Mouse (Mus musculus) forebrain, postnatal 0 days (tissue): ENCODE measurements at regions not wholly inside any gene's neighbourhood (a gene's known extent, or its start where the extent isn't known, plus 50 kb on each side); places are given as distances from the start of the nearest gene placed in this dataset.

Experiments used
- ATAC-seq: fragments of 200-750 bp; cut with Nextera tagmentation; 2 replicates; pipeline ENCODE4 v1.8.0; 2017; ENCODE audit warnings: mild to moderate bottlenecking, moderate library complexity
- DNase-seq: peaks from one replicate; pipeline ENCODE4 v3.0.0-alpha.2; 2015
- H3K27ac ChIP-seq: fragments of 300-500 bp; sonication (generic); 2 replicates; pipeline ENCODE4 v1.5.1; 2014; ENCODE audit warnings: low read depth, mild to moderate bottlenecking, antibody characterized with exemption, low read length, moderate library complexity, mixed read lengths
- H3K27me3 ChIP-seq: fragments of 300-500 bp; sonication (generic); 2 replicates; pipeline ENCODE4 v1.6.1; 2014; ENCODE audit warnings: mild to moderate bottlenecking, low read length, mixed read lengths; ENCODE audit not compliant: insufficient read depth
- H3K36me3 ChIP-seq: fragments of 300-500 bp; sonication (generic); 2 replicates; pipeline ENCODE4 v1.6.1; 2014; ENCODE audit warnings: mild to moderate bottlenecking, moderate library complexity; ENCODE audit not compliant: insufficient read depth
- H3K4me1 ChIP-seq: fragments of 300-500 bp; sonication (generic); 2 replicates; pipeline ENCODE4 v1.6.1; 2014; ENCODE audit warnings: antibody characterized with exemption; ENCODE audit not compliant: insufficient read depth
- H3K4me2 ChIP-seq: fragments of 300-500 bp; sonication (generic); 2 replicates; pipeline ENCODE4 v1.6.1; 2014; ENCODE audit warnings: low read depth, mild to moderate bottlenecking, moderate library complexity
- H3K4me3 ChIP-seq: fragments of 300-500 bp; sonication (generic); 2 replicates; pipeline ENCODE4 v1.5.1; 2014; ENCODE audit warnings: low read depth, low read length, mixed read lengths
- H3K9ac ChIP-seq: fragments of 300-500 bp; sonication (generic); 2 replicates; pipeline ENCODE4 v1.6.1; 2014; ENCODE audit warnings: mild to moderate bottlenecking
- H3K9me3 ChIP-seq: fragments of 300-500 bp; sonication (generic); 2 replicates; pipeline ENCODE4 v1.6.1; 2016; ENCODE audit warnings: low read length
- CTCF ChIP-seq: sonication (generic); IDR thresholded peaks from 2 replicates; pipeline ENCODE4 v1.5.1; 2016; ENCODE audit warnings: antibody characterized with exemption, control low read depth, low read depth
- WGBS: fragments of 180-500 bp; shearing (Covaris S2); extraction: QIAGEN DNeasy Blood & Tissue Kit; methylation state at CpG from one replicate; pipeline ENCODE4 v1.1.7; 2014; 5-methylcytosine and 5-hydroxymethylcytosine counted together

GRCm38 (mm10) chr3:42205640-42206039 lies 463.2 kb downstream of the D3Ertd751e start:
- H3K9ac ChIP-seq = no peak overlapping the region
- DNase-seq (no peak), ATAC-seq (peak; percentile 32; the same call in 1 of the 2 replicates)
- H3K27me3 ChIP-seq = no peaks in the 10 kb centered on the region
- no peak overlapping the region for H3K4me2 ChIP-seq
- H3K4me3 ChIP-seq = no peak overlapping the region
- H3K27ac ChIP-seq = no peak overlapping the region
- H3K4me1 ChIP-seq = no peaks in the 10 kb centered on the region
- TF ChIP-seq CTCF = no peak
- H3K36me3 ChIP-seq = no peaks in the 10 kb centered on the region
- 62% methylated on average over 4 of the region's 4 CpGs for WGBS
- H3K9me3 ChIP-seq = no peaks in the 10 kb centered on the region

- no peak for DNase-seq
- H3K36me3 ChIP-seq = no peaks in the 10 kb centered on the region
- H3K9me3 ChIP-seq = no peaks in the 10 kb centered on the region
- no peak overlapping the region for H3K9ac ChIP-seq
- H3K4me1 ChIP-seq = 0 out of 2 replicates have a peak, but pooled peaks cover 3% of the 10 kb centered on the region
- no peaks in the 10 kb centered on the region for H3K27me3 ChIP-seq
- WGBS = 70% methylated on average over 3 of the region's 3 CpGs
- no peak for ATAC-seq
- no peak overlapping the region for H3K4me2 ChIP-seq
- TF ChIP-seq CTCF = no peak
- no peak overlapping the region for H3K4me3 ChIP-seq
- no peak overlapping the region for H3K27ac ChIP-seq
These were observed 469.0 kb downstream of the D3Ertd751e start for GRCm38 (mm10) chr3:42211420-42211819.

DNA sequence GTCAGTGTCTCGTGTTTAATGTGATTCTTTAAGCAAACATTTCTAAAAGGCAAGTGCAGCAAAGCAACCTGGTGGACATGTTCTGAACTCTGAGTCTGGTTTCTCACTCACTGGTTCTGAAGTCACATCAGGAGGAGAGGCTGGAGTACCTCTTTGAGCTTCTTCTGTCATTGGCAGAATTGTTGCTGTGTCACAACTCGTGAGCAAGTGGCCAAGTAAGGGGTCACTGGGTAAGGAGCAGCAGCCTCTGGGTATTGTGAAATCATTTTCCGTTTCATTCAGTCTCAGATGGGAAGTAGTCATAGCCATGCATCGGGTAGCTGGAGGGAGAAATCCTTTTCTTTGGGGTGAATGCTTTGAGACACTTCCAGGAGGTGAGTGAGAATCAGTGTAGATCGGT lies 470.0 kb downstream of the D3Ertd751e start:
- ATAC-seq (no peak), DNase-seq (no peak)
- Histone ChIP-seq H3K27ac (no peak overlapping the region), H3K4me3 (no peak overlapping the region), H3K4me1 (0 out of 2 replicates have a peak, but pooled peaks cover 3% of the 10 kb centered on the region), H3K27me3 (no peaks in the 10 kb centered on the region), H3K4me2 (no peak overlapping the region), H3K9ac (no peak overlapping the region), H3K9me3 (no peaks in the 10 kb centered on the region), H3K36me3 (no peaks in the 10 kb centered on the region)
- no peak for TF ChIP-seq CTCF
- WGBS = 81% methylated on average over 5 of the region's 5 CpGs

DNA sequence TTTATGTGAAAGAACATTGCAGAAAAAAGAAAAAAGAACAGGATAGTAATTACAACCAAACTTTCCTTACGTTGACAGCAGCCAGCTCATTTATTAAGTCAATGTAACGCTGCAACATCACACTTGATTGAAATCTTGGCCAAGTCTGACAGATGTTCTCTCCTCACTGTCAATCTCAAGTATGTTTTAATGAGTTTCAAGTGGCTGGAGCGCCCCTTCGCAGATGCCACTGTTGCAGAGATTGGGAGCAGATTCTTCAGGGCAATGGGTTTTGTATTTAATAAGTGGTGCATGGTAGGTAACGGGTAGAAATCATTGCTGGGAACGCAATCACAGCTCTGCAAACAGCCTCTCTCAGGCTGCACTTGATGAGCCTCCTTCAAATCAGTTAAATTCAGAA lies 470.8 kb downstream of the D3Ertd751e start:
- ATAC-seq (no peak), DNase-seq (no peak)
- Histone ChIP-seq H3K9me3 (no peaks in the 10 kb centered on the region), H3K9ac (no peak overlapping the region), H3K4me1 (0 out of 2 replicates have a peak, but pooled peaks cover 3% of the 10 kb centered on the region), H3K27me3 (no peaks in the 10 kb centered on the region), H3K36me3 (no peaks in the 10 kb centered on the region), H3K4me3 (no peak overlapping the region), H3K4me2 (no peak overlapping the region), H3K27ac (no peak overlapping the region)
- WGBS = 43% methylated on average over 6 of the region's 6 CpGs
- TF ChIP-seq CTCF = no peak

DNA sequence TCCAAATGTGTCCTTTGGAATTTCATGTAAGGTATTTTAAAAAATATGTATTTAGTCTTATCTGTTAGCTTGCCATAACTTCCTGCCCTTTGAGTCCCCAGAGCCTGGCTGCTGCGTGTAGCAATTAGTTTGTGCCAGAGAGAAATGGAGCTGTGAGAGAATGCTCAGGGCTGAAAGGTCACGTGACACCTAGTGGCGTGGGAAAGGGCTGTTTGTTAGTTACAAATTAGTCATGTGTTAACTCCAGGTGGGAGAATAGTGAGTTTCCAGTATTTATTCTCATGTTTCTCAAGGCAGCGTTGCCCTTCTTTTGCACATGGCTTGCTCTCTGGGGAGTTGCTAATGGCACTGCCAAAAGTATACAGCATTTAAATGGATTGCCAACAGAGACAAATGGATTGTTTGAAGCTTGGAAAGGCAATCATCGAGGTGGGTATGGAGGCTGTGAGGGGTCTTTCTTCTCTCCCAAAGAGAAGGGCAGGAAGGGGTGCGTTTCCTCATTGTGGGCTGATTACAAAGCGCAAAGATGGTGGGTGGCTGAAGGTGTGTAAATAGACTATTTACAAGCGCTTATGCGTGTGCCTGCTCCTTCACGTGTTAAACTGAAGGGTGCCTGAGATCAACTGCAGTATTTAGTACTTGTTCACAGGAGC lies 472.3 kb downstream of the D3Ertd751e start:
- ATAC-seq (peak; percentile 29; the same call in 1 of the 2 replicates), DNase-seq (no peak)
- TF ChIP-seq CTCF = no peak
- Histone ChIP-seq H3K4me3 (no peak overlapping the region), H3K27ac (no peak overlapping the region), H3K9ac (no peak overlapping the region), H3K27me3 (no peaks in the 10 kb centered on the region), H3K36me3 (no peaks in the 10 kb centered on the region), H3K4me2 (no peak overlapping the region), H3K4me1 (0 out of 2 replicates have a peak, but pooled peaks cover 3% of the 10 kb centered on the region), H3K9me3 (no peaks in the 10 kb centered on the region)
- WGBS = 36% methylated on average over 10 of the region's 10 CpGs

DNA sequence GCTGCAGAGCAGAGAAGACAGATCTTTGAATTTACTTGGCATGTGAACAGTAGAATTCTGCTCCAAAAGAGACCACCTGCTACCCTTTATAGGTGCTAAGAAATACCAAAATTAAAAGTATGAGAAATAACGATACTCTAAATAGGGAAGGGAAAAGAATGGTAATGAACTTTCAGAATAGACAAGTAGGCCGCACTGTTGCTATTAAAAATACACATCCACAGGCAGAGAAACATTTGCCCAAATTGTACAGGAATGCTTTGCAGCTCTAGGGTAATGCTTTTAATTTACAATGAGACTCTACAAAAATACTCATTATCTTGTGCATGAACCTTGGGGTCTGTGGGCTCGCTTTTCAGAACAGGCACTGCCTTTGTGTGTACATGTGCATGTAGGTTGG lies 476.3 kb downstream of the D3Ertd751e start:
- ATAC-seq (no peak), DNase-seq (no peak)
- no peak overlapping the region for H3K9ac ChIP-seq
- TF ChIP-seq CTCF = no peak
- no peaks in the 10 kb centered on the region for H3K36me3 ChIP-seq
- H3K27me3 ChIP-seq = no peaks in the 10 kb centered on the region
- H3K27ac ChIP-seq = no peak overlapping the region
- no peaks in the 10 kb centered on the region for H3K9me3 ChIP-seq
- H3K4me2 ChIP-seq = no peak overlapping the region
- 58% methylated on average over 3 of the region's 3 CpGs for WGBS
- 0 out of 2 replicates have a peak, but pooled peaks cover 3% of the 10 kb centered on the region for H3K4me1 ChIP-seq
- H3K4me3 ChIP-seq = no peak overlapping the region

GRCm38 (mm10) chr3:42227679-42228398 lies 485.4 kb downstream of the D3Ertd751e start:
- no peak for TF ChIP-seq CTCF
- no peaks in the 10 kb centered on the region for H3K36me3 ChIP-seq
- peak; percentile 74 for DNase-seq
- no peaks in the 10 kb centered on the region for H3K9me3 ChIP-seq
- H3K4me3 ChIP-seq = no peak overlapping the region
- peak; percentile 81 for ATAC-seq
- no peaks in the 10 kb centered on the region for H3K27me3 ChIP-seq
- no peak overlapping the region for H3K27ac ChIP-seq
- WGBS = 45% methylated on average over 4 of the region's 4 CpGs
- no peaks in the 10 kb centered on the region for H3K4me1 ChIP-seq
- H3K9ac ChIP-seq = no peak overlapping the region
- H3K4me2 ChIP-seq = no peak overlapping the region
